Mouse (Mus musculus): ENCODE measurements around the gene Sspo. TPM values are rescaled to one million over a fixed set of nuclear protein-coding genes. Genes with fewer than 3 reads are reported as not detected.

The Sspo gene
- total and polyA plus RNA-seq, 2 experiments from 2014 or later: 1.2 to 7.3 TPM

DNA sequence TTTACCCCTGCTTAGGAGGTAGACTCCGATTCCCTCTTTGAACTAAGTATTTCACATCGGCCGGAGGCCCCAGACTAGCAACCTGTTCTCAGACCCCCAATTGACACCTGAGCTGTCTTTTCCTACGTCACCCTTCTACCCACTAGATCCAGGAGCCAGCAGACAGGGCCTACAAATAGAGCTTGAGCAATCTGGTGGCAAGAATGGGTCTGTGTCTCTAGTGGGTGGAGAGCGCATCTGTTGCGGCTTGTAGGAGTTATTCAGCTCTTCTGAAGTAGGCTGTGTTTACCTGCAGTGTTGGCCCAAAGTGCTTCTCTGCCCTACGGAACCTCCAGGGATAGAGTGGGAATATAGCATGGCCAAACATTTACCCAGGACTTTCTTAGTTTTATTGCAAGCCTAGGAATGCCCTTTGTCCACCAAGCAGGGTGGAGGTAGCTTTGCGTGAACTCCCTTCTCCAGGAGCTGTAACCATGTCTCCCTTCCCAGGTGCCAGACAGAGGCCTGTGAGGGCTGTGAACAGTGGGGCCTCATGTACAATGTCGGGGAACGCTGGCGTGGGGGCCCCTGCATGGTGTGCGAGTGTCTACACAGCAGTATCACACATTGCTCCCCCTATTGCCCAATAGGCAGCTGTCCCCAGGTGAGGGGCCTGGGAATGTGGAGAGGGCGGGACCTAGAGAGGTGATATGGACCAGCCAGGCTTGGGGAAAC lies 17.1 kb downstream of the Sspo start:
- H3K4me2 ChIP-seq (ENCODE audit: low read depth, low read length, poor library complexity, severe bottlenecking): no peak overlapping the region
- no peak for DNase-seq (ENCODE audit: low spot score)
- TF ChIP-seq CTCF (IDR thresholded peaks at IDR 0.05): no peak
- H3K9me3 ChIP-seq (ENCODE audit: low read length): no peaks in the 10 kb centered on the region
- ATAC-seq (ENCODE audit: low FRiP score): no peak
- H3K9ac ChIP-seq (replicated peaks; ENCODE audit: low read length, poor library complexity, severe bottlenecking): no peak overlapping the region
- no peak overlapping the region for H3K4me3 ChIP-seq (ENCODE audit: low read depth, low read length)
- 93% methylated on average over 13 of the region's 13 CpGs for WGBS
- no peaks in the 10 kb centered on the region for H3K36me3 ChIP-seq (ENCODE audit: insufficient read depth, low read length)
- no peak overlapping the region for H3K27ac ChIP-seq (ENCODE audit: low read depth, low read length)
- no peaks in the 10 kb centered on the region for H3K4me1 ChIP-seq (ENCODE audit: insufficient read depth, low read length)
- no peaks in the 10 kb centered on the region for H3K27me3 ChIP-seq (ENCODE audit: insufficient read depth, low read length)

- Histone ChIP-seq H3K27ac (ENCODE audit: low read depth, low read length) (no peak overlapping the region), H3K4me1 (ENCODE audit: insufficient read depth, low read length) (no peaks in the 10 kb centered on the region), H3K4me2 (ENCODE audit: low read depth, low read length, poor library complexity, severe bottlenecking) (no peak overlapping the region), H3K9me3 (ENCODE audit: low read length) (no peaks in the 10 kb centered on the region), H3K27me3 (ENCODE audit: insufficient read depth, low read length) (no peaks in the 10 kb centered on the region), H3K4me3 (ENCODE audit: low read depth, low read length) (no peak overlapping the region), H3K9ac (replicated peaks; ENCODE audit: low read length, poor library complexity, severe bottlenecking) (no peak overlapping the region), H3K36me3 (ENCODE audit: insufficient read depth, low read length) (no peaks in the 10 kb centered on the region)
- no peak for TF ChIP-seq CTCF (IDR thresholded peaks at IDR 0.05)
- DNase-seq (ENCODE audit: low spot score): no peak
- no peak for ATAC-seq (ENCODE audit: low FRiP score)
- WGBS: 34% methylated on average over 6 of the region's 6 CpGs
Observed at GRCm38 (mm10) chr6:48466715-48467114, 18.7 kb downstream of the Sspo start.

- no peak overlapping the region for H3K4me3 ChIP-seq (ENCODE audit: low read depth, low read length)
- H3K27ac ChIP-seq (ENCODE audit: low read depth, low read length): no peak overlapping the region
- DNase-seq (ENCODE audit: low spot score) (no peak), ATAC-seq (ENCODE audit: low FRiP score) (no peak)
- no peaks in the 10 kb centered on the region for H3K4me1 ChIP-seq (ENCODE audit: insufficient read depth, low read length)
- H3K9ac ChIP-seq (replicated peaks; ENCODE audit: low read length, poor library complexity, severe bottlenecking): no peak overlapping the region
- no peaks in the 10 kb centered on the region for H3K9me3 ChIP-seq (ENCODE audit: low read length)
- H3K36me3 ChIP-seq (ENCODE audit: insufficient read depth, low read length): no peaks in the 10 kb centered on the region
- TF ChIP-seq CTCF (IDR thresholded peaks at IDR 0.05): no peak
- no peaks in the 10 kb centered on the region for H3K27me3 ChIP-seq (ENCODE audit: insufficient read depth, low read length)
- H3K4me2 ChIP-seq (ENCODE audit: low read depth, low read length, poor library complexity, severe bottlenecking): no peak overlapping the region
- WGBS: 84% methylated on average over 7 of the region's 7 CpGs
Observed at GRCm38 (mm10) chr6:48467490-48467889, 19.5 kb downstream of the Sspo start.

- Histone ChIP-seq H3K27ac (ENCODE audit: low read depth, low read length) (no peak overlapping the region), H3K9ac (replicated peaks; ENCODE audit: low read length, poor library complexity, severe bottlenecking) (no peak overlapping the region), H3K9me3 (ENCODE audit: low read length) (no peaks in the 10 kb centered on the region), H3K4me1 (ENCODE audit: insufficient read depth, low read length) (no peaks in the 10 kb centered on the region), H3K4me3 (ENCODE audit: low read depth, low read length) (no peak overlapping the region), H3K27me3 (ENCODE audit: insufficient read depth, low read length) (no peaks in the 10 kb centered on the region), H3K4me2 (ENCODE audit: low read depth, low read length, poor library complexity, severe bottlenecking) (no peak overlapping the region), H3K36me3 (ENCODE audit: insufficient read depth, low read length) (no peaks in the 10 kb centered on the region)
- 81% methylated on average over 2 of the region's 2 CpGs for WGBS
- DNase-seq (ENCODE audit: low spot score) (no peak), ATAC-seq (ENCODE audit: low FRiP score) (no peak)
- no peak for TF ChIP-seq CTCF (IDR thresholded peaks at IDR 0.05)
Observed at GRCm38 (mm10) chr6:48470739-48471138, 22.7 kb downstream of the Sspo start.

GRCm38 (mm10) chr6:48478446-48478845 lies 30.4 kb downstream of the Sspo start:
- H3K27ac ChIP-seq (ENCODE audit: low read depth, low read length): no peak overlapping the region
- no peak overlapping the region for H3K4me2 ChIP-seq (ENCODE audit: low read depth, low read length, poor library complexity, severe bottlenecking)
- H3K4me3 ChIP-seq (ENCODE audit: low read depth, low read length): no peak overlapping the region
- ATAC-seq (ENCODE audit: low FRiP score) (no peak), DNase-seq (ENCODE audit: low spot score) (no peak)
- no peak overlapping the region for H3K9ac ChIP-seq (replicated peaks; ENCODE audit: low read length, poor library complexity, severe bottlenecking)
- H3K9me3 ChIP-seq (ENCODE audit: low read length): no peaks in the 10 kb centered on the region
- TF ChIP-seq CTCF (IDR thresholded peaks at IDR 0.05): no peak
- H3K36me3 ChIP-seq (ENCODE audit: insufficient read depth, low read length): no peaks in the 10 kb centered on the region
- no peaks in the 10 kb centered on the region for H3K27me3 ChIP-seq (ENCODE audit: insufficient read depth, low read length)
- WGBS: 87% methylated on average over 4 of the region's 4 CpGs
- no peaks in the 10 kb centered on the region for H3K4me1 ChIP-seq (ENCODE audit: insufficient read depth, low read length)

GRCm38 (mm10) chr6:48482501-48482900 lies 34.5 kb downstream of the Sspo start:
- H3K4me2 ChIP-seq (ENCODE audit: low read depth, low read length, poor library complexity, severe bottlenecking): no peak overlapping the region
- no peaks in the 10 kb centered on the region for H3K36me3 ChIP-seq (ENCODE audit: insufficient read depth, low read length)
- H3K4me3 ChIP-seq (ENCODE audit: low read depth, low read length): no peak overlapping the region
- WGBS: 63% methylated on average over 5 of the region's 5 CpGs
- no peak for TF ChIP-seq CTCF (IDR thresholded peaks at IDR 0.05)
- H3K9ac ChIP-seq (replicated peaks; ENCODE audit: low read length, poor library complexity, severe bottlenecking): no peak overlapping the region
- peak; percentile 34 for DNase-seq (ENCODE audit: low spot score)
- ATAC-seq (ENCODE audit: low FRiP score): no peak; the same call in 1 of the 2 replicates
- H3K4me1 ChIP-seq (ENCODE audit: insufficient read depth, low read length): no peaks in the 10 kb centered on the region
- no peaks in the 10 kb centered on the region for H3K27me3 ChIP-seq (ENCODE audit: insufficient read depth, low read length)
- no peaks in the 10 kb centered on the region for H3K9me3 ChIP-seq (ENCODE audit: low read length)
- no peak overlapping the region for H3K27ac ChIP-seq (ENCODE audit: low read depth, low read length)
